Mouse (Mus musculus) mouse embryonic stem cell (cell line): ENCODE data around the gene Khdc3.
"Not testable (repeated sequence)": the region's sequence is repeated elsewhere in the genome, so short reads cannot be mapped to it uniquely, and the experiment has no call there.

Experiments used
- in situ Hi-C, 2 experiments: fragments of 300-500 bp; cut with MboI; formaldehyde crosslinking; loops; 1 replicate in 1 of 2; 3 replicates in 1 of 2; pipeline ENCODE4 v1.14.3; 2019 to 2020; ENCODE audit warnings: low sequenced_read_pairs in 2 of 2, low pct_unique_long_range_greater_than_20kb in 1 of 2, mixed read lengths in 1 of 2; ENCODE audit not compliant: unreplicated experiment in 1 of 2

Gene Khdc3

DNA sequence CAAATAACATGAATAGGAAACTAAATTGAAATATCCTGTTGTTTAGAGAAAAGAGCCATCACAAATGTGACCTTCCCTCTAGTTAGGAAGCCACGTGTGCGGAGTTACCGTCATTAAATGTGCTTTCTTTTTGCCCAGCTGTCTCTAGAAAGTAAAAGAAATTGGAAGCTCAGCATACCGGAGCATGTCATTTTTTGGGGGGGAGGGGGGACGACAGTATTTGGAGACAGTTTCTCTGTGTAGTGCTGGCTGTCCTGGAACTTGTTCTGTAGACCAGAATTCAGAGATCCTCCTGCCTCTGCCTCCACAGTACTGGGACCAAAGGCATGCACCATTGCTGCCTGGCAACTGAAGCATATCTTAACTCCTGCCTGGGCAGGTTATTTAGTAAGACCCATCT is at the start of gene Khdc3:
Khdc3 (plus strand) TSS at position 301 of the 400 bp plus-strand sequence.
- in situ Hi-C loops = no loop called here

- in situ Hi-C loops = no loop called here
These were observed 46.2 kb upstream of the Khdc3 start for GRCm38 (mm10) chr9:73055441-73055911.

DNA sequence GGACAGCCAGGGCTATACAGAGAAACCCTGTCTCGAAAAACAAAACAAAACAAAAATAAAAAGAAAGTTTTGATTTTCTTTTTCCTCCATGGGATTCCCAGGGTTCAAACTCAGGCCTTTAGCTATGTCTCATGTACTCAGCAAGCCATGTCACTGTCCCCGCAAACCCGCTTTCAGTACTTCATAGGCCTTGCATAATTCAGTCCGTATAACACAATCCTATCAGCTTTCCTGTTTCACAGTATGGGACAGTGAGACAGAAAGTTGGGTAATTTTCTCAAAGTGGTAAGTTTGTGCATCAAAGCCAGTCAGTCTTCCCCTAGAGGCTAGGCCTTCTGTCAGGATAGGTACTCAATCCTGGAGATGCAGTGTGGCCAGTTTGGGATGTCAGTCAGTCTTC is 42.4 kb upstream of the Khdc3 start:
- in situ Hi-C loops = no loop called here

- in situ Hi-C loops = no loop called here
These were observed 37.9 kb upstream of the Khdc3 start for GRCm38 (mm10) chr9:73063621-73064290.

GRCm38 (mm10) chr9:73067086-73067485 is 34.5 kb upstream of the Khdc3 start:
- in situ Hi-C loops = no loop called here

- in situ Hi-C loops = no loop called here
These were observed 33.4 kb upstream of the Khdc3 start for GRCm38 (mm10) chr9:73068230-73068679.

GRCm38 (mm10) chr9:73068688-73069087 is 32.9 kb upstream of the Khdc3 start:
- in situ Hi-C loops = no loop called here

DNA sequence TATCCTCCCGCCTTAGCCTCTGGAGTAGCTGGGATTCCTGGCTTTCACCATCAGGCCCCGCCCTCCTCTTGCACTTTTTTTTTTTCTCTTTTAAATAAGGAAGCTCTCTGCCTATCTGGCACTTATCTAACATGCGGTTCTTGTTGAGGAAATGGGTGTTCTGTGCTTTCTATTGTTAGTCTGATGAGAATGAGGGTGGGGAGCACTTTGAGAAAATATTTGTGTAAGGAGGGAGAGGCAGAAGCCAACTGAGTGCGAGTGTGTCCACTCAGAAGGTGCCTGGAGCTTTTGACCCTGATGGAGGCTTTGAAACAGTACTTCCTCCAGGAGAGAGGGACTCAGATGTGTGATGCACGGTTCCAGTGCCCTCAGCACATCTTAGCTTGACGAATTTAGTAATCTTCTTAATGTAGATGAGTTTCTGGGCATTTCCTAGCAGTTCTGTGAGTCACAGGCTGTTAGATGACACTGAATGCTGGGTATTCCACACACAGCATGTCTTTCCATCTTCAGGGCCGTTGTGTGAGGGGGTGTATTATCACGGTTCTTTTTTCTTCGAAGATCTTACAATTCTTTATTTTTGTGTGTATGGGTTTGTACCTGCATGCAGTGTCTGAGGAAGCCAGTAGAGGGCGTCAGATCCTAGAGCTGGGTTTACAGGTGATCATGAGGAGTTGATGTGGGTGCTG is 30.5 kb upstream of the Khdc3 start:
- in situ Hi-C loops = no loop called here

DNA sequence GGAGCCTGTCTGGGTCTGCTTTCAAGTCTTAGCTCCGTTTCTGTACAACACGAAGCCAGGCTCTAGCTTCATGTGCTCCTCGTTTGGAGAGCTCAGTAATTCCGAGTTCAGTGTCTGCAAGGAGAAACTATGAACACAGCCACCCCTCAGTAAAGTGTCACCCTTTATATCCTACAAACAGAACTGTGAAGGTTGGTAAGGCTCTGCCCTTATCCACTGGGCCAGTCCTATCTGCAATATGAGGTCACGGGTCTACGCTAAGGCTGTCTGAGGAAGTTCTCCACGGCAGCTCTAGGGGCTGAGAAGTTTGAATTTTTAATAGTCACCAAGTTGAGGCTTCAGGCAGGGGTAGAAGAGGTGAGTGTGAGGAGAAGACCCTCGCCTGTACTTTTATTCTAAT is 29.2 kb upstream of the Khdc3 start:
- in situ Hi-C loops = no loop called here

DNA sequence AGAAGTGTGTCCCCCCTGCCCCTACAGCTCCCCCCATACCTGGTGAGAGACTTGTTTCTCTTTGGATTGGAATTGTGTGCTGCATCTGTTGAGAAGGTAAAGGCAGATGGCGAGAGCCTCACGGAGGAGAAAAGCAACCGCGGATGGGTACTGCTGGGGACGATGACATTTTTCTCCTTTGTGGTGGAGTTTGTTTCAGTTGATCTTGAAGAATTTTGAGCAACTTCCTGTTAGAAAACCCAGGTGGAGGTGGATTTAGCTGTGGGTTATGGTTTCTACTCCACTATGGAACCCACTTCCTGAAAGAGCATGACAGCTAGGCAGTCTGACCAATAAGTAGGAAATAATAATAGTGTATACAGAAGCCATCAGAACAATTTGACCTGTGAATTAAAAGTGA is 28.5 kb upstream of the Khdc3 start:
- in situ Hi-C loops = no loop called here

DNA sequence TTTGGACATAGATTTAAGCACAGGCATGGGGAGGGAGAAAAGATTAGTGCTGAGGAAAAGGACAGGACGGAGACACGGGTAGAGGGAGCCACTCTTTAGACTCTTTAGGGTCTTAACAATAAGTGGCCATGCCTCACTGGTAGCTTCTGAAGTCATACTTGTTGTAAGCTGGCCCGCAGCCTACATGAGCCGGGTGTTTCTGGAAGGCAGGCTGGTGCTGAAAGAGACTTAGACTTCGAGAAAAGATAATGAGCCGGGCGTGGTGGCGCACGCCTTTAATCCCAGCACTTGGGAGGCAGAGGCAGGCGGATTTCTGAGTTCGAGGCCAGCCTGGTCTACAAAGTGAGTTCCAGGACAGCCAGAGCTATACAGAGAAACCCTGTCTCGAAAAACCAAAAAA is 22.3 kb upstream of the Khdc3 start:
- in situ Hi-C loops = not testable (repeated sequence)

GRCm38 (mm10) chr9:73079801-73080325 is 21.8 kb upstream of the Khdc3 start:
- in situ Hi-C loops = no loop called here

DNA sequence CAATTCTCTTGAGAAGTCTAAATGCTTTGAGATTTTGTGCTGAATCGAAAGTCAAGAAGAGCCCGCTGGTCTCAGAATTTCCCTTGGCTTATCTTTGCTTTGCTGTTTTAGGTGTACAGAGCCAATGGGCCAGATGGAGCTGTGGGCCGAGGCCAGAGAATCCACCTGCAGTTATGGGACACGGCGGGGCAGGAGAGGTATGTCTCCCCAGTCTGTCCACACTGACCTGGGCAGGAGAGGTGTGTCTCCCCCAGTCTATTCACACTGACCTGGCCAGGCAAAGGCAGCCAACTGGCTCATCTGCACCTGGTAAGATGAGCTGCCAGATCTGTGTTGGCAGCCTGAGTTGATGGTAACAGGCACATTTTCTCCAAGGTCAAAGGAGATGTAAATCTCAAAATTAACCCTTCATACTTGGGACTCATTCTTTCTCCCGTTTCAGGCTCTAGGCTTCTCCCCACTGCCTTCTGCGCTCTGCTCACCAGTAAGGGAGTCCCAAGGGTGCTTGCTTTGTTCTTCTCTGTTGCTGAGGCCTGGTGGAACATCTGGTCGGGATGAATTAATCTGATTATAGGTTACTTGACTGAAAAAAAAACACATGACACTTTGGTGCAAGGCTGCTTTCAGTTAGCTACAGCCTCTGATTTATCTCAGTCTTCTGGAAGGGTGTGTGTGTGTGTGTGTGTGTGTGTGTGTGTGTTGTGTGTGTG is 19.2 kb upstream of the Khdc3 start:
- in situ Hi-C loops = no loop called here

DNA sequence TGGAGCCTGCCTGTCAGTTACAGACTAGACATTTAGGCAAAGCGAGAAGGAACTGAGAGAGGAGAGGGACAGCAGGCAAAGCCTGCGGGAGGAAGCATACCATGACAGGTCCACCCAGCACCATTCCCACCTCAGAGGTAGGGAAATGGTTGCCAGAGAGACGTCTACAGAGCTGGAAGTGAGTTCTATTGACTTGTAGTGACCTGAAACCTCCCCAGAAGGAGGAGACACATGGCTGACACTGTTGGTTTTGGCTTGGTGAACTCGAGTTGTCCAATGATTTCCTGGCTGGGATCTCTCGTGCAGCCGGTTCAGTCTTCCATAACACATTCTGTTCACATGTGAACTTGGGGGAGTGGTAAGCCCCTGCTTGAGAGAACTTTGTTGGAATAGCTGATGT is 17.7 kb upstream of the Khdc3 start:
- in situ Hi-C loops = no loop called here

GRCm38 (mm10) chr9:73085845-73086244 is 15.8 kb upstream of the Khdc3 start:
- in situ Hi-C loops = no loop called here

DNA sequence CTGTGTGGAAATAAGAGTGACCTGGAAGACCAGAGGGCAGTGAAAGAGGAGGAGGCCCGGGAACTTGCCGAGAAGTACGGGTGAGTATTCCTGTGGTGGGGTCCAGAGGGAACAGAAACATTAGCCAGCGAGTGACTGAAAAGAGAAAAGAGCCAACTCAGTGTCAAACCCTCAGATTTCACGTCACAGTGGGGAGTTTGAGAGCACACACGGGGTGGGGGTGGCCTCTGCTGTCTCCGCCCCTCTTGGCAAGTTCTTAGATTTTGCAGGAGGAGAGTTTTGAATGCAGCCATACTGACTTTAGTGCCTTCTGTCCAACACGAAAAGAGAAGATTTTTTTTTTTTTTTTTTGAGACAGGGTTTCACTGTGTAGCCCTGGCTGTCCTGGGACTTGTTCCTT is 14.5 kb upstream of the Khdc3 start:
- in situ Hi-C loops = no loop called here

DNA sequence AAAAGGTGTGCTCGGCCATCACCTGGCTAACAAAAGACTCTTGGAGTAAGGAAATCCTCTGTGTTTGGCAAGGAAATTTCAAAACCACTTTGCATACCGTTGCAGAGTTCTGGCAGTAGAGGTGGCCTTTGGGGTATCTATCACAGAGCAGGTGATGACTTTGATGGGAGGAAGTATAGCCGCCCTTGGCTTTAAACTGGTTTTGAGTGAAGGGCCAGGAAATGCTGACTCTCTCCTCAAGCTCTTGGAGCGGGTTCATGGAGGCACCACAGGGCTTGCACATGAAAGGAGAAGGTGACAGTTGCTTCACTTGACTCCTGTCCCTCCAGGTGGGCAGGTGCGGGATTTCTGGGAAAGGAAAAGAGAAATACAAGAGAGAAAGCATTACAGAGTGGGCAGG is 14.1 kb upstream of the Khdc3 start:
- in situ Hi-C loops = no loop called here

GRCm38 (mm10) chr9:73089222-73089920 is 12.3 kb upstream of the Khdc3 start:
- in situ Hi-C loops = no loop called here

DNA sequence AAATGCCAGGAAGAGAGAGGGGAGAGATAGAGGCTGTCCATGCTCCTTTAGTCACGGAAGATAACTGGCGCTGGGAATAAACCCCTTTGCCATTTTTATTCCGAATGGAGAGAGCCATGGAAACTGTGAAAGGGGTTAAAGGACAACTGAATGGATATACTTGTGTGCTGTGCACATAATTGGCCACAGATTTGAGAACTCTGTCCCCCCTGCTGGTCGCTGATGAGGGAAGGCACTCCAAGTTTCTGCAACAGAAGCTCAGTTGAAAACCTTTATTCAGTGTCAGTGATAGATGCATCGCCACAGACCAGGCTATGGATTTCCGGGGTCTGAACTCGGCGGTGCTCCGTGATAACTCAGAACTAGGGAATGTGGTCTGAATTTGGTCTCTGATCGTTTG is 11.5 kb upstream of the Khdc3 start:
- in situ Hi-C loops = loop anchor here (5.0 kb wide), 2 partner anchors 48 to 118 kb away; partner anchors contain the start of genes Pigb (in 2 of the 2) and Rab27a (in 2 of the 2)
